Mouse (Mus musculus): ENCODE data around the gene Rbpj. TPM values are rescaled to one million over a fixed set of nuclear protein-coding genes. Genes with fewer than 3 reads are reported as not detected.
"Not testable (repeated sequence)": the region's sequence is repeated elsewhere in the genome, so short reads cannot be mapped to it uniquely, and the experiment has no call there.

The Rbpj gene
- polyA plus RNA-seq, 1 experiment from 2014 or later: 38.8 TPM

GRCm38 (mm10) chr5:53535096-53535495 is 69.1 kb downstream of the Rbpj start:
- no peak overlapping the region for H3K27ac ChIP-seq
- DNase-seq (ENCODE audit: low spot score) (no peak), ATAC-seq (ENCODE audit: low FRiP score) (no peak)
- no peaks in the 10 kb centered on the region for H3K9me3 ChIP-seq (ENCODE audit: control insufficient read depth, low read length)
- no peaks in the 10 kb centered on the region for H3K27me3 ChIP-seq (ENCODE audit: control insufficient read depth, insufficient read depth, low read length)
- H3K4me2 ChIP-seq (replicated peaks): no peak overlapping the region
- H3K4me1 ChIP-seq (replicated peaks; ENCODE audit: control insufficient read depth, insufficient read depth, low read length): no peaks in the 10 kb centered on the region
- no peak overlapping the region for H3K4me3 ChIP-seq (replicated peaks; ENCODE audit: low read length)
- no peak overlapping the region for H3K9ac ChIP-seq
- WGBS: 90% methylated on average over 12 of the region's 12 CpGs
- H3K36me3 ChIP-seq (replicated peaks; ENCODE audit: control insufficient read depth, insufficient read depth): no peaks in the 10 kb centered on the region

GRCm38 (mm10) chr5:53536635-53537554 is 70.9 kb downstream of the Rbpj start:
- 83% methylated on average over 12 of the region's 12 CpGs for WGBS
- Histone ChIP-seq H3K36me3 (replicated peaks; ENCODE audit: control insufficient read depth, insufficient read depth) (no peaks in the 10 kb centered on the region), H3K4me1 (replicated peaks; ENCODE audit: control insufficient read depth, insufficient read depth, low read length) (no peaks in the 10 kb centered on the region), H3K9ac (no peak overlapping the region), H3K4me2 (replicated peaks) (no peak overlapping the region), H3K9me3 (ENCODE audit: control insufficient read depth, low read length) (no peaks in the 10 kb centered on the region), H3K27ac (no peak overlapping the region), H3K27me3 (ENCODE audit: control insufficient read depth, insufficient read depth, low read length) (no peaks in the 10 kb centered on the region), H3K4me3 (replicated peaks; ENCODE audit: low read length) (no peak overlapping the region)
- ATAC-seq (ENCODE audit: low FRiP score) (no peak), DNase-seq (ENCODE audit: low spot score) (no peak)

GRCm38 (mm10) chr5:53539860-53540633 is 74.1 kb downstream of the Rbpj start:
- no peak overlapping the region for H3K27ac ChIP-seq
- H3K36me3 ChIP-seq (replicated peaks; ENCODE audit: control insufficient read depth, insufficient read depth): no peaks in the 10 kb centered on the region
- H3K9me3 ChIP-seq (ENCODE audit: control insufficient read depth, low read length): no peaks in the 10 kb centered on the region
- no peak for ATAC-seq (ENCODE audit: low FRiP score)
- no peak for DNase-seq (ENCODE audit: low spot score)
- H3K4me3 ChIP-seq (replicated peaks; ENCODE audit: low read length): no peak overlapping the region
- no peak overlapping the region for H3K9ac ChIP-seq
- no peak overlapping the region for H3K4me2 ChIP-seq (replicated peaks)
- WGBS: 88% methylated on average over 18 of the region's 18 CpGs
- H3K4me1 ChIP-seq (replicated peaks; ENCODE audit: control insufficient read depth, insufficient read depth, low read length): no peaks in the 10 kb centered on the region
- H3K27me3 ChIP-seq (ENCODE audit: control insufficient read depth, insufficient read depth, low read length): no peaks in the 10 kb centered on the region

DNA sequence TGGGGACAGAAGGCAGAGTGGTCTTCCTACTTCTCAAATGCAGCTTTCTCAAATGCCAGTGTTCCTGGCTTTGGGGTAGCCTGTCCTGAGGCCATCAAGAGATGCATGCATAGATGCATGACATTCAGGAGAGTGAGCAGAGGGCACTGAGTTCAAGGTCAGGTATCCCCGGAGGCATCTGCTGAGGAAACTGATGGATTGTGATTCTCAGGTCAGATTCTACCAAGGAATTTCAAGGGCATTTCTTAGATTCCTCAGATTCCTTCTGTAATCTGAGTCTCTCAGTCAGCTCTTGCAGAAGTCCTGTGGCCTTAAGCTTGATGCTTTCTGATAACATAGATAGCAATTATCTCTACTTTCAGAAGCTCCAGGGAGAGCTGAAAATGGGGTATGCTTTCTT is 76.1 kb downstream of the Rbpj start:
- no peaks in the 10 kb centered on the region for H3K27me3 ChIP-seq (ENCODE audit: control insufficient read depth, insufficient read depth, low read length)
- ATAC-seq (ENCODE audit: low FRiP score): no peak
- H3K4me3 ChIP-seq (replicated peaks; ENCODE audit: low read length): no peak overlapping the region
- H3K9me3 ChIP-seq (ENCODE audit: control insufficient read depth, low read length): no peaks in the 10 kb centered on the region
- H3K4me1 ChIP-seq (replicated peaks; ENCODE audit: control insufficient read depth, insufficient read depth, low read length): no peaks in the 10 kb centered on the region
- 73% methylated on average over 1 of the region's 1 CpGs for WGBS
- no peaks in the 10 kb centered on the region for H3K36me3 ChIP-seq (replicated peaks; ENCODE audit: control insufficient read depth, insufficient read depth)
- H3K27ac ChIP-seq: no peak overlapping the region
- no peak overlapping the region for H3K4me2 ChIP-seq (replicated peaks)
- no peak for DNase-seq (ENCODE audit: low spot score)
- H3K9ac ChIP-seq: no peak overlapping the region

GRCm38 (mm10) chr5:53543399-53543798 is 77.4 kb downstream of the Rbpj start:
- Histone ChIP-seq H3K4me3 (replicated peaks; ENCODE audit: low read length) (no peak overlapping the region), H3K4me2 (replicated peaks) (no peak overlapping the region), H3K27me3 (ENCODE audit: control insufficient read depth, insufficient read depth, low read length) (no peaks in the 10 kb centered on the region), H3K36me3 (replicated peaks; ENCODE audit: control insufficient read depth, insufficient read depth) (no peaks in the 10 kb centered on the region), H3K27ac (no peak overlapping the region), H3K9me3 (ENCODE audit: control insufficient read depth, low read length) (no peaks in the 10 kb centered on the region), H3K4me1 (replicated peaks; ENCODE audit: control insufficient read depth, insufficient read depth, low read length) (no peaks in the 10 kb centered on the region), H3K9ac (no peak overlapping the region)
- no peak for DNase-seq (ENCODE audit: low spot score)
- no peak for ATAC-seq (ENCODE audit: low FRiP score)
- 94% methylated on average over 4 of the region's 4 CpGs for WGBS

DNA sequence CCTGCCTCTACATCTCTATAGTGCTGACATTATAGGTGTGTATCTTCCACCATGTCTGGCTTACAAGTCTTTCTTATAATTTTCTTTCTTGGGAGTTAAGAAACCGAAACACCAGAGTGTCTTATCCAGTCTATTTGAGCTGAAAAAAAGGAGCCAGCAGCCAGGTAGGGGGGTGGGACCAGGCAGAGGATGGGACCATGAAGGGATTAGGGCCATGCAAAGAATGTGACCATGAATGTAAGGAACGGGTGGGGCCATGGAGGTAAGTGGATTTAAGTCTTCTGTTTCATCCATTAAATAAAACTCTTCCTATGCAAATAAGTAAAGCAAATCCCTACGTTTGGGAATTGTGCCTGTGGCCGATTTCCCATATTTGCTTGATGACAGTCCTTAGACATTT is 78.0 kb downstream of the Rbpj start:
- Histone ChIP-seq H3K4me2 (replicated peaks) (no peak overlapping the region), H3K27ac (no peak overlapping the region), H3K9ac (no peak overlapping the region), H3K4me1 (replicated peaks; ENCODE audit: control insufficient read depth, insufficient read depth, low read length) (no peaks in the 10 kb centered on the region), H3K36me3 (replicated peaks; ENCODE audit: control insufficient read depth, insufficient read depth) (no peaks in the 10 kb centered on the region), H3K4me3 (replicated peaks; ENCODE audit: low read length) (no peak overlapping the region), H3K9me3 (ENCODE audit: control insufficient read depth, low read length) (no peaks in the 10 kb centered on the region), H3K27me3 (ENCODE audit: control insufficient read depth, insufficient read depth, low read length) (no peaks in the 10 kb centered on the region)
- DNase-seq (ENCODE audit: low spot score) (no peak), ATAC-seq (ENCODE audit: low FRiP score) (no peak)
- 92% methylated on average over 4 of the region's 4 CpGs for whole genome bisulfite sequencing

DNA sequence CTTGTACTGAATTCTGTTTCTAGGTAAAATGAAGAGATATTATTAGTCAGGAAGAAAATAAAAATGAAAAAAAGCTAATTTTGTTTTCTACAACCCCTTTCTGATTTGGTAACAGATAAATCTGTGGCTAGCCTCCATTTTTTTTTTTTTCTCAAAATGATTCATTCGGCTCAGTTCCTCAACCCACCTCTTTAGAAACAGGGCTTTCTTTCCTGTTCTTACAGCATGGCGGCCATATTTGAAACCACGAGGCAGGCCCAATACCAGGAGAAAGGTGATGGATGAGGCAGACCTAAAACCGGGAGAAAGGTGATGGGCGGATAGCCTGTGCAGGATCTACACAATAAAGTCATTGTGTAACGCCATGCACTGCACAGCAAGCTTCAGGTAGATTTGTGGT is 80.5 kb downstream of the Rbpj start:
- no peak for DNase-seq (ENCODE audit: low spot score)

DNA sequence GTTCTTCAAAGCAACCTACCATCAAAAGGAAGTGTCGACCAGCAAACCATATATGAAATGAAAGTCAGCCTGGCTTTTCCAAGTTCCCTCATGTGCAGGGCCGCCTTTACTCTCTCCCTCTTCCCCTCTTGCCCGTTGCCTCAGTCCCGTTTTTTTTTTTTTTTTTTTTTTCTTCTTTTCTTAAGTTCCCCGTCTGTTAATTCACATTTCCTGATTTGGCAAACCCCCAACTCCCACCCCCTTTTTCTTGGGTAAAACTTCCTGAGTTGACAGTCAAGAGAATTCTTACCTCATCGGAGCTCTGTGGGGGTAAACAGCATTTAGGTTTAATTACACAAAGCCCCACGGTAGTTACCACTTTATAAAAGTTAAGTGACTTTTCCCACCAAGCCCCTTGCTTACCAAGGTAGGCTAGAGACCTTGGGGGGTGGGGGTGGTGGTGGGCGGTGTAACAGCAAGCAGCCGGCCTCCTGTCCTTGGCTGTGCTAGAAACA is 81.1 kb downstream of the Rbpj start:
- H3K4me1 ChIP-seq (replicated peaks; ENCODE audit: control insufficient read depth, insufficient read depth, low read length): no peaks in the 10 kb centered on the region
- H3K4me2 ChIP-seq (replicated peaks): no peak overlapping the region
- 76% methylated on average over 9 of the region's 9 CpGs for WGBS
- no peaks in the 10 kb centered on the region for H3K36me3 ChIP-seq (replicated peaks; ENCODE audit: control insufficient read depth, insufficient read depth)
- ATAC-seq (ENCODE audit: low FRiP score) (no peak), DNase-seq (ENCODE audit: low spot score) (no peak)
- H3K9ac ChIP-seq: no peak overlapping the region
- H3K9me3 ChIP-seq (ENCODE audit: control insufficient read depth, low read length): no peaks in the 10 kb centered on the region
- no peak overlapping the region for H3K27ac ChIP-seq
- no peak overlapping the region for H3K4me3 ChIP-seq (replicated peaks; ENCODE audit: low read length)
- H3K27me3 ChIP-seq (ENCODE audit: control insufficient read depth, insufficient read depth, low read length): no peaks in the 10 kb centered on the region

More for the DNA sequence above, 80.5 kb downstream of the Rbpj start:
- no peaks in the 10 kb centered on the region for H3K9me3 ChIP-seq (ENCODE audit: control insufficient read depth, low read length)
- H3K36me3 ChIP-seq (replicated peaks; ENCODE audit: control insufficient read depth, insufficient read depth): no peaks in the 10 kb centered on the region
- no peak overlapping the region for H3K9ac ChIP-seq
- no peaks in the 10 kb centered on the region for H3K4me1 ChIP-seq (replicated peaks; ENCODE audit: control insufficient read depth, insufficient read depth, low read length)
- no peak overlapping the region for H3K27ac ChIP-seq
- no peak overlapping the region for H3K4me3 ChIP-seq (replicated peaks; ENCODE audit: low read length)
- no peak for ATAC-seq (ENCODE audit: low FRiP score)
- WGBS: 90% methylated on average over 6 of the region's 6 CpGs
- no peaks in the 10 kb centered on the region for H3K27me3 ChIP-seq (ENCODE audit: control insufficient read depth, insufficient read depth, low read length)
- no peak overlapping the region for H3K4me2 ChIP-seq (replicated peaks)

DNA sequence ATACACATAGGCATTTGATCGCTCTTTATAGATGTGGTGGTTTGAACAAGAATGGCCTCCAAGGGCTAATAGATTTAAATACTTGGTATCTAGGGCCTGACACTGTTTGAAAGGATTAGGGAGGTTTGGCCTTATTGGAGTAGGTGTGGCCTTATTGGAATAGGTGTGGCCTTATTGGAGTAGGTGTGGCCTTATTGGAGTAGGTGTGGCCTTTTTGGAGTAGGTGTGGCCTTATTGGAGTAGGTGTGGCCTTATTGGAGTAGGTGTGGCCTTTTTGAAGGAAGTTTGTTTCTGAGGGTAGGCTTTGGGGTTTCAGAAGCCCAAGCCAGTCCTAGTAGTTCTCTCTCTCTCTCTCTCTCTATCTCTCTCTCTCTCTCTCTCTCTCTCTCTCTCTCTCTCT is 84.4 kb downstream of the Rbpj start:
- not testable (repeated sequence) for H3K27me3 ChIP-seq (ENCODE audit: control insufficient read depth, insufficient read depth, low read length); DNase-seq (ENCODE audit: low spot score); H3K9ac ChIP-seq; H3K27ac ChIP-seq; H3K4me1 ChIP-seq (replicated peaks; ENCODE audit: control insufficient read depth, insufficient read depth, low read length); H3K4me3 ChIP-seq (replicated peaks; ENCODE audit: low read length); ATAC-seq (ENCODE audit: low FRiP score); H3K36me3 ChIP-seq (replicated peaks; ENCODE audit: control insufficient read depth, insufficient read depth); H3K9me3 ChIP-seq (ENCODE audit: control insufficient read depth, low read length); H3K4me2 ChIP-seq (replicated peaks)
- WGBS: 98% methylated on average over 1 of the region's 1 CpGs
